Mouse (Mus musculus) adrenal gland, postnatal 4 days (tissue): ENCODE measurements around the gene Zic2. TPM values are rescaled to one million over a fixed set of nuclear protein-coding genes. Genes with fewer than 3 reads are reported as not detected.

Experiments
- DNase-seq, 2 experiments: peaks; one replicate each; pipeline ENCODE4 v3.0.0; 2021 to 2022; ENCODE audit warnings: low spot score in 2 of 2, mixed read lengths in 2 of 2
- total RNA-seq, 2 experiments: library from RNA; stranded (reverse); gene quantifications; 2 replicates each; pipeline ENCODE4 v1.2.3; 2021

Zic2 gene
- total RNA-seq, 2 experiments from 2014 or later, result 0.22 to 1.4 TPM

GRCm38 (mm10) chr14:122490441-122491328, 15.4 kb downstream of the Zic2 start, which contains the start of gene Gm10837:
Gene Gm10837, plus strand, starts transcription at chr14:122490586.
- DNase-seq, result no peak

- DNase-seq, result no peak
Observed at GRCm38 (mm10) chr14:122491521-122491920, 16.3 kb downstream of the Zic2 start.

GRCm38 (mm10) chr14:122492015-122492414, 16.8 kb downstream of the Zic2 start:
- no peak for DNase-seq

GRCm38 (mm10) chr14:122509058-122509457, 33.8 kb downstream of the Zic2 start:
- no peak for DNase-seq

- no peak for DNase-seq
Observed at GRCm38 (mm10) chr14:122511519-122511918, 36.3 kb downstream of the Zic2 start.

- DNase-seq, result no peak
Observed at GRCm38 (mm10) chr14:122513511-122514036, 38.3 kb downstream of the Zic2 start.

- DNase-seq, result no peak
Observed at GRCm38 (mm10) chr14:122528475-122528874, 53.2 kb downstream of the Zic2 start.

Other genes starting within 250 kb of the Zic2 start
- gene Gm5089, start 24.3 kb upstream of the Zic2 start, total RNA-seq, result not detected
- under 1 TPM in 1 of 2 experiments, not detected in 1; 0.40 TPM for gene Zic5, start 9.8 kb upstream of the Zic2 start, total RNA-seq
- gene Gm10837, start 15.2 kb downstream of the Zic2 start, total RNA-seq, result not detected
- 10 to 100 TPM; 63.2 to 64.4 TPM for gene Pcca, start 58.9 kb downstream of the Zic2 start, total RNA-seq